In genomic region chr17:74843486-74843885, GRCm38 (mm10) we compare ENCODE assay signal across 22 mouse cellular contexts.
DNase-seq lines count a peak whose midpoint lies in the region; ATAC-seq and TF ChIP-seq lines count a peak whose summit lies in the region.
"Had no signal": no experiment of that assay in that cellular context is flagged by ENCODE, and none has a peak within 500 bp of the region (broad histone marks: within the 10 kb centered on the region; RNA-seq: fewer than 3 reads in every experiment).

No protein-coding gene starts in this region.

- no peak for DNase-seq in heart, postnatal 14 days
- no peak for DNase-seq in MEL (ENCODE audit: low read depth, low spot score)
- peak in 1 of 3 experiments; percentile 9 for DNase-seq in liver, embryonic 14.5 days (ENCODE audit: low read depth in 3 of 3, low spot score in 3 of 3)
- DNase-seq in kidney, postnatal 36 days: no peak
- no peak for DNase-seq in ovary, postnatal 14 days (ENCODE audit: low spot score)
- DNase-seq: adrenal gland, postnatal 10 days; cerebellum, adult 8-10 months; cerebellum, postnatal 36 days; gastrocnemius, postnatal 10 days; heart, postnatal 10 days; kidney, adult 9 months; kidney, postnatal 10 days; lung, postnatal 36 days; thymus, postnatal 4 days had no signal

- H3K9ac ChIP-seq in heart, embryonic 13.5 days: no peak overlapping the region
- no peak overlapping the region for H3K9ac ChIP-seq in MEL (ENCODE audit: control insufficient read depth, low read depth, low read length, poor library complexity, severe bottlenecking)
- H3K9ac ChIP-seq in liver, embryonic 14.5 days (replicated peaks): no peak overlapping the region
- H3K9ac ChIP-seq: forebrain, embryonic 13.5 days; midbrain, embryonic 13.5 days; neural tube, embryonic 13.5 days had no signal

- TF ChIP-seq POLR2A in MEL (IDR thresholded peaks at IDR 0.05; ENCODE audit: control insufficient read depth in 1 of 2, insufficient read depth in 1 of 2, low read depth in 1 of 2, low read length in 2 of 2, poor library complexity in 1 of 2): no peak

- ATAC-seq in heart, embryonic 13.5 days (ENCODE audit: extremely low read depth, insufficient number of reproducible peaks, low FRiP score, low TSS enrichment): no peak
- peak; percentile 62; the same call in 1 of the 2 replicates for ATAC-seq in liver, embryonic 14.5 days (ENCODE audit: insufficient read depth)
- peak; percentile 61 for ATAC-seq in megakaryocyte-erythroid progenitor cell, adult 5-6 weeks (replicated peaks; ENCODE audit: low FRiP score, low TSS enrichment, poor library complexity, severe bottlenecking)
- ATAC-seq: forebrain, embryonic 13.5 days; hindbrain, embryonic 16.5 days; intestine, postnatal 0 days; midbrain, embryonic 13.5 days had no signal

- no peaks in the 10 kb centered on the region for H3K79me2 ChIP-seq in MEL (ENCODE audit: control insufficient read depth, insufficient read depth, low read length, poor library complexity)

- H3K36me3 ChIP-seq in heart, embryonic 13.5 days: peaks cover 4% of the 10 kb centered on the region; the same call in 1 of the 2 replicates
- H3K36me3 ChIP-seq in MEL (ENCODE audit: control insufficient read depth in 1 of 2, insufficient read depth in 2 of 2, low read length in 2 of 2): no peaks in the 10 kb centered on the region; a peak in 1 of 4 replicates
- no peaks in the 10 kb centered on the region for H3K36me3 ChIP-seq in liver, embryonic 14.5 days (replicated peaks; ENCODE audit: control insufficient read depth, insufficient read depth, low read depth)
- H3K36me3 ChIP-seq: midbrain, embryonic 13.5 days; neural tube, embryonic 13.5 days had no signal

- peak overlapping the region; percentile 30 for H3K27ac ChIP-seq in heart, embryonic 13.5 days (replicated peaks)
- no peak overlapping the region for H3K27ac ChIP-seq in MEL (ENCODE audit: control insufficient read depth, low read depth, low read length)
- no peak overlapping the region for H3K27ac ChIP-seq in liver, embryonic 14.5 days
- H3K27ac ChIP-seq: forebrain, embryonic 13.5 days; midbrain, embryonic 13.5 days; neural tube, embryonic 13.5 days had no signal

- peaks cover 3% of the 10 kb centered on the region; the same call in 1 of the 2 replicates for H3K9me3 ChIP-seq in heart, embryonic 13.5 days
- no peaks in the 10 kb centered on the region for H3K9me3 ChIP-seq in MEL (replicated peaks; ENCODE audit: insufficient read depth, low read length)
- H3K9me3 ChIP-seq in liver, embryonic 14.5 days (ENCODE audit: control insufficient read depth, low read length): no peaks in the 10 kb centered on the region
- H3K9me3 ChIP-seq: forebrain, embryonic 13.5 days; megakaryocyte, embryonic 14.5 days; midbrain, embryonic 13.5 days; neural tube, embryonic 13.5 days had no signal

- intact Hi-C loops in heart, postnatal 14 days (cut with DNase I): no loop called here

- H3K4me1 ChIP-seq in heart, embryonic 13.5 days: peaks cover 53% of the 10 kb centered on the region
- no peaks in the 10 kb centered on the region for H3K4me1 ChIP-seq in MEL (ENCODE audit: control insufficient read depth in 1 of 2, insufficient read depth in 2 of 2, low read length in 2 of 2)
- H3K4me1 ChIP-seq in liver, embryonic 14.5 days (replicated peaks; ENCODE audit: control insufficient read depth in 2 of 2, insufficient read depth in 2 of 2, low read length in 1 of 2): peaks cover 0 to 15% of the 10 kb centered on the region in 2 experiments; a peak in 3 of 4 replicates
- H3K4me1 ChIP-seq: forebrain, embryonic 13.5 days; midbrain, embryonic 13.5 days had no signal

- H3K4me3 ChIP-seq in heart, embryonic 13.5 days: no peak overlapping the region
- no peak overlapping the region for H3K4me3 ChIP-seq in MEL (ENCODE audit: control insufficient read depth in 1 of 2, insufficient read depth in 1 of 2, low read depth in 2 of 2, low read length in 2 of 2)
- H3K4me3 ChIP-seq in liver, embryonic 14.5 days (ENCODE audit: insufficient read depth in 1 of 2, low read depth in 2 of 2, low read length in 2 of 2): no peak overlapping the region
- H3K4me3 ChIP-seq: forebrain, embryonic 13.5 days; megakaryocyte, embryonic 14.5 days; midbrain, embryonic 13.5 days; neural tube, embryonic 13.5 days had no signal

- TF ChIP-seq CTCF in MEL (IDR thresholded peaks at IDR 0.05 in 2 of 3, conservative IDR thresholded peaks at IDR 0.05 in 1 of 3; ENCODE audit: control insufficient read depth in 1 of 3, insufficient read depth in 1 of 3, low read depth in 2 of 3, low read length in 3 of 3, poor library complexity in 1 of 3, severe bottlenecking in 1 of 3): no peak
- TF ChIP-seq CTCF in liver, embryonic 14.5 days (IDR thresholded peaks at IDR 0.05; ENCODE audit: low read depth): no peak

- no peak for TF ChIP-seq RAD21 in MEL (IDR thresholded peaks at IDR 0.05; ENCODE audit: low read depth, low read length)

- no peak overlapping the region for H3K4me2 ChIP-seq in heart, embryonic 13.5 days
- no peak overlapping the region for H3K4me2 ChIP-seq in liver, embryonic 14.5 days (ENCODE audit: low read depth)
- H3K4me2 ChIP-seq: forebrain, embryonic 13.5 days; midbrain, embryonic 13.5 days; neural tube, embryonic 13.5 days had no signal

- no peaks in the 10 kb centered on the region for H3K27me3 ChIP-seq in heart, embryonic 13.5 days (replicated peaks)
- no peaks in the 10 kb centered on the region for H3K27me3 ChIP-seq in MEL (ENCODE audit: control insufficient read depth in 1 of 2, insufficient read depth in 2 of 2, low read length in 2 of 2)
- no peaks in the 10 kb centered on the region for H3K27me3 ChIP-seq in liver, embryonic 14.5 days (ENCODE audit: control insufficient read depth, insufficient read depth, low read length)
- H3K27me3 ChIP-seq: forebrain, embryonic 13.5 days; megakaryocyte, embryonic 14.5 days; midbrain, embryonic 13.5 days; neural tube, embryonic 13.5 days had no signal

- no peak for TF ChIP-seq EP300 in MEL (IDR thresholded peaks at IDR 0.05; ENCODE audit: low read depth in 1 of 2, low read length in 2 of 2)
- peak; percentile 54 for TF ChIP-seq EP300 in liver, embryonic 14.5 days (IDR thresholded peaks at IDR 0.05; ENCODE audit: low read depth)

- 54% methylated on average over 6 of the region's 6 CpGs for WGBS in heart, embryonic 13.5 days
- WGBS in liver, embryonic 14.5 days (ENCODE audit: insufficient replicate concordance): 30% methylated on average over 6 of the region's 6 CpGs

TF ChIP-seq in MEL, 35 proteins besides CTCF, POLR2A, EP300 and RAD21:
- TF ChIP-seq JUND (IDR thresholded peaks at IDR 0.05; ENCODE audit: low read depth, low read length): no peak
- peak; percentile 64; the same call in 1 of the 2 replicates for TF ChIP-seq ZKSCAN1 (IDR thresholded peaks at IDR 0.05; ENCODE audit: low read depth, low read length)
